In the genomic region with DNA sequence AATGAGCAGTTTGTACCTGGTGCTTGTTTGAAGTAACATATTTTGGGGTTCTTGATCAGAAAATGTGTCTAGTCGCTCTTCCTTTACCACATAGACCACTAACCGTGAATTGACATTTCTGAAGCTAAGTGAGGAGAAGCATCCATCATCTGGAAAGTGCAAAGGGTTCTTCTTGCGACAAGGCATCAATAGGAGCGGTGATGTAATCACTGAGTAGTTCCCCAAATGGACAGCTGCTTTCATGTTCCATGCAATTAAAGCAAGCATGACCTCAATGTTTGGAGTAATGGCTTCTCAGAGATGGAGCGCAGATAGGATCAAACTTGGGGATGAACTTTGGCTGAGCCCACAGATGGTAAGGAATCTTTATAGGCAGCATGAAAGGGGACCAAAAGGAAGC, we compare ENCODE assay signal across 26 mouse cellular contexts. TPM values are rescaled to one million over a fixed set of nuclear protein-coding genes. Genes with fewer than 3 reads are reported as not detected.
"Had no signal": no experiment of that assay in that cellular context is flagged by ENCODE, and none has a peak within 500 bp of the region (broad histone marks: within the 10 kb centered on the region; RNA-seq: fewer than 3 reads in every experiment).

No protein-coding gene starts in this region.

- H3K4me2 ChIP-seq: heart, embryonic 12.5 days; hindbrain, embryonic 13.5 days; hindbrain, embryonic 15.5 days; kidney, embryonic 15.5 days; limb, embryonic 12.5 days; liver, embryonic 11.5 days; liver, embryonic 13.5 days had no signal

- H3K9me3 ChIP-seq: heart, embryonic 10.5 days; heart, embryonic 12.5 days; hindbrain, embryonic 13.5 days; hindbrain, embryonic 15.5 days; kidney, embryonic 15.5 days; limb, embryonic 10.5 days; limb, embryonic 12.5 days; liver, embryonic 13.5 days had no signal

- H3K27me3 ChIP-seq: heart, embryonic 12.5 days; hindbrain, embryonic 13.5 days; hindbrain, embryonic 15.5 days; liver, embryonic 13.5 days had no signal

- H3K36me3 ChIP-seq: heart, embryonic 10.5 days; heart, embryonic 12.5 days; hindbrain, embryonic 13.5 days; hindbrain, embryonic 15.5 days; kidney, embryonic 15.5 days; limb, embryonic 10.5 days; limb, embryonic 12.5 days; liver, embryonic 13.5 days had no signal

- H3K4me3 ChIP-seq: heart, embryonic 10.5 days; heart, embryonic 12.5 days; hindbrain, embryonic 13.5 days; hindbrain, embryonic 15.5 days; kidney, embryonic 15.5 days; limb, embryonic 10.5 days; limb, embryonic 12.5 days; liver, embryonic 13.5 days had no signal

- H3K27ac ChIP-seq: heart, embryonic 10.5 days; hindbrain, embryonic 13.5 days; hindbrain, embryonic 15.5 days; hindbrain, postnatal 0 days; kidney, embryonic 15.5 days; kidney, postnatal 0 days; limb, embryonic 10.5 days; limb, embryonic 12.5 days; liver, embryonic 13.5 days had no signal

- H3K9ac ChIP-seq: heart, embryonic 12.5 days; hindbrain, embryonic 13.5 days; hindbrain, embryonic 15.5 days; kidney, embryonic 15.5 days; limb, embryonic 12.5 days; liver, embryonic 13.5 days had no signal

- H3K4me1 ChIP-seq: heart, embryonic 10.5 days; heart, embryonic 12.5 days; hindbrain, embryonic 13.5 days; hindbrain, embryonic 15.5 days; kidney, embryonic 15.5 days; limb, embryonic 10.5 days; liver, embryonic 13.5 days had no signal

- ATAC-seq: hindbrain, postnatal 0 days; intestine, embryonic 16.5 days had no signal

- DNase-seq: gastrocnemius, postnatal 14 days; gastrocnemius, postnatal 36 days; heart, adult 18-20 months; heart, postnatal 10 days; heart, postnatal 4 days; kidney, adult 11 months; kidney, adult 2 months; kidney, adult 9 months; kidney, postnatal 14 days; kidney, postnatal 36 days; layer of hippocampus, adult 9-11 months; layer of hippocampus, postnatal 36 days; liver; liver, embryonic 13.5 days had no signal

RNA-seq across cellular contexts. Expression of a gene that starts 52.0 kb away (rescaled TPM):
- total RNA-seq: gastrocnemius, adult 18-20 months; gastrocnemius, postnatal 14 days; gastrocnemius, postnatal 36 days had no signal
